Mouse (Mus musculus) stomach, postnatal 0 days (tissue): ENCODE data around the gene 2310007B03Rik. TPM values are rescaled to one million over a fixed set of nuclear protein-coding genes. Genes with fewer than 3 reads are reported as not detected.
A peak's percentile ranks its signal among the peaks of the same experiment; 100 is the strongest.

ENCODE experiments used
- ATAC-seq: fragments of 200-750 bp; cut with Nextera tagmentation; 2 replicates; pipeline ENCODE4 v1.8.0; 2017; ENCODE audit not compliant: low FRiP score, low TSS enrichment
- DNase-seq: peaks from one replicate; pipeline ENCODE4 v3.0.0-alpha.2; 2016; ENCODE audit warnings: low spot score
- H3K27ac ChIP-seq: fragments of 300-500 bp; sonication (generic); replicated peaks from 2 replicates; pipeline ENCODE4 v1.5.1; 2014; ENCODE audit warnings: mild to moderate bottlenecking, control low read depth
- H3K27me3 ChIP-seq: fragments of 300-500 bp; sonication (generic); 2 replicates; pipeline ENCODE4 v1.6.1; 2014; ENCODE audit warnings: low read length; ENCODE audit not compliant: control insufficient read depth, insufficient read depth
- H3K36me3 ChIP-seq: fragments of 300-500 bp; sonication (generic); 2 replicates; pipeline ENCODE4 v1.6.1; 2014; ENCODE audit warnings: low read length, mixed read lengths; ENCODE audit not compliant: control insufficient read depth, insufficient read depth
- H3K4me1 ChIP-seq: fragments of 300-500 bp; sonication (generic); replicated peaks from 2 replicates; pipeline ENCODE4 v1.6.1; 2014; ENCODE audit warnings: antibody characterized with exemption; ENCODE audit not compliant: control insufficient read depth, insufficient read depth
- H3K4me2 ChIP-seq: fragments of 300-500 bp; sonication (generic); replicated peaks from 2 replicates; pipeline ENCODE4 v1.6.1; 2014; ENCODE audit warnings: low read depth, mild to moderate bottlenecking, control low read depth, moderate library complexity
- H3K4me3 ChIP-seq: fragments of 300-500 bp; sonication (generic); 2 replicates; pipeline ENCODE4 v1.5.1; 2014; ENCODE audit warnings: low read depth, low read length, control low read depth
- H3K9ac ChIP-seq: fragments of 300-500 bp; sonication (generic); 2 replicates; pipeline ENCODE4 v1.6.1; 2014; ENCODE audit warnings: mild to moderate bottlenecking, low read length, control low read depth, mixed read lengths
- H3K9me3 ChIP-seq: fragments of 300-500 bp; sonication (generic); 2 replicates; pipeline ENCODE4 v1.6.1; 2016; ENCODE audit warnings: low read length; ENCODE audit not compliant: control insufficient read depth
- CTCF ChIP-seq: IDR thresholded peaks from 2 replicates; pipeline ENCODE4 v1.5.1; 2016; ENCODE audit warnings: antibody characterized with exemption, low read depth, mild to moderate bottlenecking, moderate library complexity
- EP300 ChIP-seq: optimal IDR thresholded peaks from 2 replicates; pipeline ENCODE3; 2016; ENCODE audit warnings: antibody characterized with exemption
- WGBS: fragments of 180-500 bp; shearing (Covaris S2); extraction: QIAGEN DNeasy Blood & Tissue Kit; methylation state at CpG from one replicate; pipeline ENCODE4 v1.1.7; 2014; 5-methylcytosine and 5-hydroxymethylcytosine counted together
- polyA plus RNA-seq: library from polyadenylated mRNA; unstranded; fragments of >200 nt; fragmentation: Nextera tagmentation; extraction: Ambion mirVana; gene quantifications from 2 replicates; pipeline ENCODE4 v1.2.1, GENCODE M21; 2015

Gene 2310007B03Rik
- polyA plus RNA-seq, 1 experiment from 2014 or later = 27.8 TPM

- no peaks in the 10 kb centered on the region for H3K9me3 ChIP-seq
- ATAC-seq (no peak), DNase-seq (no peak)
- no peaks in the 10 kb centered on the region for H3K27me3 ChIP-seq
- no peak overlapping the region for H3K27ac ChIP-seq
- no peak overlapping the region for H3K4me2 ChIP-seq
- 86% methylated on average over 7 of the region's 7 CpGs for WGBS
- no peak overlapping the region for H3K9ac ChIP-seq
- H3K4me3 ChIP-seq = no peak overlapping the region
- H3K4me1 ChIP-seq = no peaks in the 10 kb centered on the region
- TF ChIP-seq CTCF (no peak), EP300 (no peak)
- no peaks in the 10 kb centered on the region for H3K36me3 ChIP-seq
Observed at GRCm38 (mm10) chr1:93162588-93162987, 1.8 kb upstream of the 2310007B03Rik start.

- no peaks in the 10 kb centered on the region for H3K27me3 ChIP-seq
- H3K4me3 ChIP-seq = no peak overlapping the region
- no peaks in the 10 kb centered on the region for H3K9me3 ChIP-seq
- no peaks in the 10 kb centered on the region for H3K36me3 ChIP-seq
- no peaks in the 10 kb centered on the region for H3K4me1 ChIP-seq
- no peak overlapping the region for H3K4me2 ChIP-seq
- WGBS = 73% methylated on average over 10 of the region's 10 CpGs
- ATAC-seq (no peak), DNase-seq (no peak)
- TF ChIP-seq CTCF (no peak), EP300 (no peak)
- H3K9ac ChIP-seq = no peak overlapping the region
- no peak overlapping the region for H3K27ac ChIP-seq
Observed at GRCm38 (mm10) chr1:93161921-93162320, 1.2 kb upstream of the 2310007B03Rik start.

DNA sequence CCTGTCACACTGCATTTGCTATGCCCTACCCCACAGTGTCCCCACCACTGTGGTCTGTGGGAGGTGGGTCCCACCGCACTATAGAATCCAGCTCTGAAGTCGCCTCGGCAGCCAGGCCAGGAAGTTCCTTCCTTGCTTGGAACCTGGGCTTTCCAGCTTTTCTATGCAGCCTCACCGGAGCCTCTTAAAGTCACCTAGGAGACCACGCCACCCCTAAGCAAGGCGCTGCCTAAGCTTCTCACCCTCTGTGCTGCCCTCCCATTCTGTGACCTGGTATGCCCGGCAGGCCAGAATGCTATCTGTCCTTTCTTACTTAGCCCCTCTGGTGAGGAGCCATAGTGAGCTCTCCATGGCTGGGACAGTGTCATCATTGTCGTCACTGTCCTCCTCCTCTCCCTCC lies 602 bp upstream of the 2310007B03Rik start:
- TF ChIP-seq EP300 = no peak
- TF ChIP-seq CTCF = no peak
- no peaks in the 10 kb centered on the region for H3K9me3 ChIP-seq
- DNase-seq = no peak
- no peaks in the 10 kb centered on the region for H3K27me3 ChIP-seq
- no peak overlapping the region for H3K4me3 ChIP-seq
- no peaks in the 10 kb centered on the region for H3K4me1 ChIP-seq
- no peak overlapping the region for H3K9ac ChIP-seq
- H3K36me3 ChIP-seq = no peaks in the 10 kb centered on the region
- no peak for ATAC-seq
- H3K27ac ChIP-seq = peak overlapping the region; percentile 87
- no peak overlapping the region for H3K4me2 ChIP-seq
- WGBS = 68% methylated on average over 8 of the region's 8 CpGs

DNA sequence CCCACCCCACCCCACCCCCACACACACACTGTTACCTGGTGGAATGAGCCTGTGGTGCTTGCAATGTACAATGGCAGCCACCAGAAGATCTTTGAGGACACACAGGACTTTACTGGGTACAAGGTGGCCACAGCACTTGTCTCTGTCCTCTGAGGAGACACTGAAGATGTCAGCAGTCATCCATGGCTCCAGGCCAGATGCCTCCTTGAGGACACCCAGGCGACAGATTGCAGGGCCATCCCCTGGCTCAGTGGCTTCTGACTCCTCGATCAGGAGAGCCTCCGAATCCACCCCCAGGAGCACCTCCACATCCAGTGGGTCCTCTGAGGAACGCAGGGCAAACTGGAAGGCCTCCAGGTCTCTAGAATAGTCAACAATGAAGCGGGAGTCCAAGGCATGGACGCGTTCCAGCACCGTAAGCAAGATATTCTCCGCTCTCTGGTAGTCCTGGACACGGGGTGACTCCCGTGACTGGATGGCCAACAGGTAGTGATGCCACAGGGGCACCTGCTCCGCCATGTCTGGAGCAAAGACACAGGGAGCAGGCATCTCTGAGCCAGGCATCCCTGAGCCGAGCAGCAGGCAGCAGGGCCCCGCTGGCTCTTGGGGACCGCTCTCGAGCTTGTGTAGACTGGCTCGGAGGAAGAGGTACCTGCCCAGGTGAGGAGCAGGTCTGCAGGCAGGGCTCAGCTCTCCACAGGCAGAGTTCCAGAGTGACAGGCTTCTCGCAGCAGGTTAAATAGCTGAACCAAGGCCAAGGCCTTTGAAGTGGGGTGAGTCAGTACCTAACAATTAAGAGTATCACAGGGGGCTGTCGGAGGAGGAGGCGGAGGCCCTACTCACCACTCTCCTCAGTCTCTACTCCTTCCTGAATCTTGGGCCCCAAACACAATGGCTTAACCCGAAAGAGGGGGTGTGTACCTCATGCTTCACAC lies 915 bp downstream of the 2310007B03Rik start:
- ATAC-seq (peak; percentile 36; the same call in 1 of the 2 replicates), DNase-seq (peak; percentile 41)
- no peaks in the 10 kb centered on the region for H3K9me3 ChIP-seq
- no peaks in the 10 kb centered on the region for H3K36me3 ChIP-seq
- peak overlapping the region; percentile 23; the same call in 1 of the 2 replicates for H3K4me3 ChIP-seq
- H3K4me2 ChIP-seq = peak overlapping the region; percentile 37
- no peak for TF ChIP-seq CTCF
- no peak for TF ChIP-seq EP300
- H3K9ac ChIP-seq = peak overlapping the region; percentile 38
- WGBS = 58% methylated on average over 21 of the region's 21 CpGs
- H3K27ac ChIP-seq = peak overlapping the region; percentile 87
- no peaks in the 10 kb centered on the region for H3K27me3 ChIP-seq
- H3K4me1 ChIP-seq = no peaks in the 10 kb centered on the region

DNA sequence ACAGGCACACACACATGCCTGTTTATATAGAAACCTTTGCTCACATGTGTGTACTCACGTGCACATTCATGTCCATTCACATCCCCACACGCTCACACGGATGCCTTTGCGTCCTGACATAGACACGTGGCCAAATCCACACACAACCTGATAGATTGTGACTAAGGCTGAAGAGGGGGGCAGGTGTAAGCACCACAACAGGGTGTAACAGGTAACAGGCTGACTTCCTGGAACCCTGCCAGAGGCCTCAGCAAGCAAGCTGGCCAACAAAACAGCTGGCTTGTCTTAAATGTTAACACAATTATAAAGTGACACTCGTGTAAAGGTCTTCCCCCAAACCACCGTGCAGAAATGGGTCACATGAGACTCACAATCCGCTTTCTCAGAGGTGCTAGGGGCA lies 1.8 kb downstream of the 2310007B03Rik start:
- peak; percentile 19; the same call in 1 of the 2 replicates for ATAC-seq
- no peak overlapping the region for H3K4me3 ChIP-seq
- H3K4me1 ChIP-seq = no peaks in the 10 kb centered on the region
- H3K9me3 ChIP-seq = no peaks in the 10 kb centered on the region
- DNase-seq = peak; percentile 53
- WGBS = 50% methylated on average over 8 of the region's 8 CpGs
- no peak for TF ChIP-seq EP300
- H3K27me3 ChIP-seq = no peaks in the 10 kb centered on the region
- no peaks in the 10 kb centered on the region for H3K36me3 ChIP-seq
- no peak overlapping the region for H3K9ac ChIP-seq
- H3K4me2 ChIP-seq = 0 out of 2 replicates have a peak overlapping the region, but pooled peaks have one; percentile 20
- H3K27ac ChIP-seq = peak overlapping the region; percentile 63

DNA sequence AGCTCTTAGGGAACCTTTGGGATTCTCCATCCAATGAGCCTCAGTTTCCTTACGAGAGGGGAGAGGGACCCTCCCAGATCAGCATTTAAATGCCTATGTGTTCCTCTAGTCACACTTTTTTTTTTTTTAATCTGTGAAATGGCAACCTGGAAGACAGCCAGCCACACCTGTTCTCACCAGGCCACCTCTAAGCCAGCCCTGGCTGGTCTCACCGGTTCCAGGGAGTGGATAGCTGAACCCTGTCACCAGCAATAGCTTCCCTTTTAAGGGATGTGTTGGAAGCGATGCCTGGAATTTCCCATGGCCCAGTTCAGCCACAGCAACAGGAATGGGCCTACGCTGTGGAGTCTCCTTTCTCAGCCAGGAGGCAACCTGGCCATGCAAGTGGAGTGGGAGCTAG lies 3.2 kb downstream of the 2310007B03Rik start:
- Histone ChIP-seq H3K27me3 (no peaks in the 10 kb centered on the region), H3K9me3 (no peaks in the 10 kb centered on the region), H3K4me1 (no peaks in the 10 kb centered on the region), H3K27ac (peak overlapping the region; percentile 63), H3K9ac (no peak overlapping the region), H3K4me2 (0 out of 2 replicates have a peak overlapping the region, but pooled peaks have one; percentile 17), H3K36me3 (no peaks in the 10 kb centered on the region), H3K4me3 (no peak overlapping the region)
- 54% methylated on average over 4 of the region's 4 CpGs for WGBS
- DNase-seq = peak; percentile 59
- TF ChIP-seq CTCF (no peak), EP300 (no peak)
- ATAC-seq = no peak
